Mouse (Mus musculus) kidney, adult 2 months (tissue): ENCODE measurements around the gene Crlf1.

Experiments used
- CTCF ChIP-seq: fragments of 200-500 bp; conservative IDR thresholded peaks from 2 replicates; pipeline ENCODE4 v1.5.1; 2011; ENCODE audit warnings: low read depth, mild to moderate bottlenecking, control low read depth, low read length, moderate library complexity, mixed read lengths; ENCODE audit not compliant: insufficient read depth, insufficient read length
- POLR2A ChIP-seq: fragments of 200-500 bp; IDR thresholded peaks from one replicate; pipeline ENCODE4 v1.6.1; 2011; ENCODE audit warnings: low read depth, low read length, control low read depth

DNA sequence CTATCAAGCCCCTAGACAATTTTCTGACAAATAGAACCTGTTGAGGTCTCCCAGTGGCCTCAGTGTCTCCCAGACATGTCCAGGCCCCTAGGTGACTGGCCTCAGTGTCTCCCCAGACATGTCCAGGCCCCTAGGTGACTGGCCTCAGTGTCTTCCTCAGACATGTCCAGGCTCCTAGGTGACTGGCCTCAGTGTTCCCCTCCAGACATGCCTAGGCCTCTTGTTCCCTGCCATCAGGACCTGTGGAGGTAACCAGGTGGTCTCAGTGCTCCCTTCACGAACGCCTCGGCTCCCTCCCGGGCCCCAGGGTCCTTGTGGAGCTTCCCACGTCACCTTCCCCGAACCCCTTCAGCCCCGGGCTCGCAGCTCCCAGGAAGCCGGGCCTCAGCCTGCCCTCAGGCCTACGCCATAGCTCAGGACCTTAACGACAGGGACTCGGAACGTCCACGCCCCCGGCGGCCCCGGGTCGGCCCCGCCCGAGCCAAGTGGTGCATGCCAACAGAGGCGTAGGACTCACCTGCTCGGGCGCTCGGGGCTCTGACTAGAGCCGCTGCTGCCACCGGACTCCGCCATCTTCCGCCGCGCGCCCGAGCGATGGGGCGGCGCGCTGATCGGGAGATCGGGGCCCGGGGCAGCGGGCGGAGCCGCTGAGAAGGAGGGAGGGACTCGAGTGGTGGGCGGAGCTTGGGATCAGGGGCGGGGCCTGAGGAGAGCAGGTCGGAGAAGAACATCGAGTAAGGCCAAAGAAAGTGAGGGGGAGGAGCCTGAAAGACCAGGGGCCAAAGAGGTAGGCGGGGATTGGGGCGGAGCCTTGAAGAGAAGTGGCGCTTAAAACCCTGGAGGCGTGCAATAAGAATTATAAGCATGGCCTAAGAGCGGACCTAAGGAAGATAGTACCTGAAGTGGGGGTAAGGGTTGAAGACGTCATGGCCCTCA lies 16.4 kb upstream of the Crlf1 start, which contains the start of gene Klhl26:
- no peak for TF ChIP-seq CTCF
- TF ChIP-seq POLR2A: no peak
